Mouse (Mus musculus): ENCODE data around the gene Trim21.
A peak's percentile ranks its signal among the peaks of the same experiment; 100 is the strongest.

Trim21 gene

GRCm38 (mm10) chr7:102564999-102565997 is at the start of gene Trim21:
Gene Trim21, minus strand, starts transcription at chr7:102565486.
- DNase-seq (ENCODE audit: low spot score in 2 of 2), result peak; percentile 49 to 52

GRCm38 (mm10) chr7:102597378-102598031 is 32.2 kb upstream of the Trim21 start, which contains the start of gene Olfr552:
Gene Olfr552, plus strand, starts transcription at chr7:102597770.
- DNase-seq (ENCODE audit: low spot score in 2 of 2), result no peak

DNA sequence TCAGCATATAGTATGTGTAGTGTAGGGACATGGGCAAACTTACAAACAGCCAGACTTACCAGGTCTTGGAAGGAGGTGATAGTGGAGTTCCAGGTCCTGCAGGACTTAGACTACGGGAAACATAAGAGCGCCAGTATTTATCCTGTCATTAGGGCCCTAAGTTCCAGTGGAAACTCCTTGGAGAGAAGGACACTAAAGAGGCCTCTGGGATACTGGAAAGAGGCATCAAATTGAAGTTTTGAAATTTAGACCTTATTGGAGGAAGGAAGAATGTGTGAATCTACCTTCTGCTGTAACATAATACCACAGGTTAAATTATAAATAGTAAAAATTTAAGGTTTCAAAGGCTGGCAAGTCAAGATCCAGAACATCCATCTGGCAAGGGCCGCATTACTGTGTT is 26.5 kb upstream of the Trim21 start, which contains the start of gene Olfr551:
Gene Olfr551 (minus strand): TSS at position 101 of the 400 bp plus-strand sequence.
- DNase-seq (ENCODE audit: low spot score in 2 of 2), result no peak

GRCm38 (mm10) chr7:102575998-102576397 is 10.7 kb upstream of the Trim21 start:
- DNase-seq (ENCODE audit: low spot score in 2 of 2), result no peak

GRCm38 (mm10) chr7:102573174-102573830 is 8.0 kb upstream of the Trim21 start:
- DNase-seq (ENCODE audit: low spot score in 2 of 2), result no peak

GRCm38 (mm10) chr7:102571142-102571541 is 5.9 kb upstream of the Trim21 start, which contains the start of gene Olfr550:
Gene Olfr550, plus strand, starts transcription at chr7:102571442.
- peak in 1 of 2 experiments; percentile 9 for DNase-seq (ENCODE audit: low spot score in 2 of 2)

GRCm38 (mm10) chr7:102566219-102566618 is 933 bp upstream of the Trim21 start:
- DNase-seq (ENCODE audit: low spot score in 2 of 2), result no peak

DNA sequence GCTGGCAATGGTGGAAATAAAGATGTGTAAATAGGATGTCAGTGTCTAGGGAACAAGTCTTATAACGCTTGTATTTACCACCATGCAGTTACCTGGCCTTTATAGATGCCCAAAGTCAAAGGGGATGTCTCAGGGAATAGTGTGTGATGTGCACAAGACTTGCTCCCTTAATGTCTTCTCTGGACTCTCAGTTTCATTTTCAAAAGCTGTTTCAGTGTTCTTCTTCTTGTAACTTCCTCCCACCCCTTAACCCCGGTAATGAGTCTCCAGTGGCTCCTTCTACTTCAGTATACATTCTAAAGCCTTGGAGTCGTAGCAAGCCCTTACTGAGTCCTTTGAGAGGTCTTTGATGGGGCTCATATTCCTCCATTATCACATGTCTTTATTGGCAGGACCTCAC is 12.0 kb downstream of the Trim21 start:
- no peak for DNase-seq (ENCODE audit: low spot score in 2 of 2)

DNA sequence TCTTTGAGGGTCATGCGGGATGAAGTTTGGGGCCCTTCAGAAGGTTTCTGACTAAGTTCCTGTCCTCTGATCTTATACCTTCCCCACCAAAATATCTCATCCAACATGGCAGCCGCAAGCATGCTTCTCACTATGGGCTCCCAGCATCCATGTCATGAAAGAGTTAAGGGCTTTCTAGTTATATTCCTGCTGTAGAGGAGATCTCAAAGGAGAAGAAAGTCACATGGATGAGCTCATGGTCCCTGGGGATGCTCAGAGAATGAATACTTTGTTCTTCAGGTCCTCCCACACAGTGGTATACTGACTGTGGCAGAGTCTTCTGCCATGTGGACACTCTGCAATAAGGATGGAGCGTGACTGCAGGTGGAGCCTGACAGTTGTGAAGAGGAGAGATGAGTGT is 15.7 kb downstream of the Trim21 start, which contains the start of gene Olfr549:
Gene Olfr549 (plus strand): TSS at position 301 of the 400 bp plus-strand sequence.
- no peak for DNase-seq (ENCODE audit: low spot score in 2 of 2)

DNA sequence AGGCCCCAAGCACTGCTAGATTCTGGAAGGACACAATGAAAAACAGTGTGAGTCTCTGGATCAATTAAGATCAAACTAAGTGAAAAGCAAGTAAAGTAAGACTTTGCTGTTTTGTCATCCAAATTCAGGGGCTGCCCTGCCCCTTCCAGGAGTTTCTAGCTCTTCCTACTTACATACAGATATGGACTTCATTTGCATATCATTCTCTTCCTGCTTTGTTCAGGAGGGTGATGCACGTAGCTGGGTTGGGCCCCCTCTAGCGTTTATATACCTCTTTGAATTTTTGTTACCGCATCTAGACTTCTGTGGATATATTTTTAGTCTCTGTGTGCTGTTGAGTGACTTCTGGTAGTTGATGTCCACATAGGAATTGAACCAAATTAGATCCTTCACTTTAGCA is 24.0 kb downstream of the Trim21 start:
- no peak for DNase-seq (ENCODE audit: low spot score in 2 of 2)

- DNase-seq (ENCODE audit: low spot score in 2 of 2), result no peak
Measured at GRCm38 (mm10) chr7:102540596-102540995, 24.7 kb downstream of the Trim21 start, which contains the start of gene Olfr548-ps1. Gene Olfr548-ps1, plus strand, starts transcription at chr7:102540896.

DNA sequence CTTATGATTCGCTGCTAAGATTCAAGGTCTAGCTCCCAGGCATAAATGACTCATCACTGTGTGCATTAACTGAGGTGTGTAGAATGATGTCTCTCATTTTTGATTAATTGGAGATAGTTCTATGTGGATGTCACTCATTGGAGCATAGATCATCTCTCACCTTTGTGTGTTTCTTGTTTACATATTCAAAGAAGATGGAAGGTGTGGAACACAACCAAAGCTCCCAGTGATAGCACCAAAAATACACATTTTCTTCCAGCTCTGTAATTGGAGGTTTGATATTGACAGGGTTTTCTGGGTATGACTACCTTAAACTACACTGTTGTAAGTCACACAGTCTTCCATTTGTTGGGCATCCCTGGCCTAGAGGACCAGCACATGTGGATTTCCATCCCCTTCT is 30.8 kb downstream of the Trim21 start, which contains the start of gene Olfr547:
Gene Olfr547 (plus strand): TSS at position 301 of the 400 bp plus-strand sequence.
- no peak for DNase-seq (ENCODE audit: low spot score in 2 of 2)

- DNase-seq (ENCODE audit: low spot score in 2 of 2), result no peak
Measured at GRCm38 (mm10) chr7:102529052-102529451, 36.2 kb downstream of the Trim21 start.

DNA sequence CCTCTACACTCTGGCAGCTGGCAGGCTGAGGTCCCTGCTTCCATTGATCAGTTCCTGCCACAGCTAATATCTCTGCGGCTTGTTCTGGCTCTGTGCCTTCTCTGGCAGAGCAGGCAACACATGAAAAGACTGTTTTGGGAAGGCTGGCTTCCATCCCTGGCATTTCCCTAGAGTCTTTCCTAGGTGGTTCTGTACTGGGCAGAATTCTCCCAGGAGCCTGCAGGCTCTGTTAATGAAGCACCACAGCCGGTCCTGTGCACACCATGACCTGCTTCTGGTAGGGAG is 48.3 kb downstream of the Trim21 start:
- no peak for DNase-seq (ENCODE audit: low spot score in 2 of 2)

GRCm38 (mm10) chr7:102516261-102517050 is 48.8 kb downstream of the Trim21 start:
- no peak for DNase-seq (ENCODE audit: low spot score in 2 of 2)

- DNase-seq (ENCODE audit: low spot score in 2 of 2), result no peak
Measured at GRCm38 (mm10) chr7:102514144-102514543, 51.1 kb downstream of the Trim21 start.

DNA sequence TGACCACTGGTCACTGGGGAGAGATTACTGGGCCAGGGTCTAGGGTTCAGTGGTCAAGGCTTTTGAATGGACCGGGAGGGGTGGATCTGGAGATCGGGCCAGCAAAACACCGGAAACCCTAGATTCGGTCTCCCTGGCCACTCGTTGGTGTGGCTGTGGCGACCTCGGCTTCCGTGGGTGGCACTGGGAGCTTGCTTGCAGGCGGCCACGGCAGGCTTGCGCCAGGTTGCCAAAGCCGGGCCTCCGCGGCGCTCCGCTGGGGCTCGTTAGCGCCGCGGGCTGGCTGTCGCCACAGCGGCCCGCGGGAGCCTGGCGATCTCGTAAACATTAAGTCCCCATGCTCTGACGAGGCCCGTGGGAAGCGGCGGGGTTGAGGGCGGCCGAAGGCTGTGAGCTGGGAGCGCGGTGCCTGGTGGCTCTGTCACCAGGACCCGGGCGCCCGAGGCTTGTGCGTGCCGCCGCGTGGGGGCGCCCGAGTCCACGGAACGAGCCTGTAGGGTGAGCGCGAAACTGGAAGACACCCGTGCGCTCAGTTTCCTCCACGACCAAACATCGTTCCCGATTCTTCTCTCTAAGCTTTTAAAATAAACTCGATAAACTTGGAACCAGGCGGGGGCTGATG is 52.4 kb downstream of the Trim21 start:
- DNase-seq (ENCODE audit: low spot score in 2 of 2), result peak; percentile 86 to 87

DNA sequence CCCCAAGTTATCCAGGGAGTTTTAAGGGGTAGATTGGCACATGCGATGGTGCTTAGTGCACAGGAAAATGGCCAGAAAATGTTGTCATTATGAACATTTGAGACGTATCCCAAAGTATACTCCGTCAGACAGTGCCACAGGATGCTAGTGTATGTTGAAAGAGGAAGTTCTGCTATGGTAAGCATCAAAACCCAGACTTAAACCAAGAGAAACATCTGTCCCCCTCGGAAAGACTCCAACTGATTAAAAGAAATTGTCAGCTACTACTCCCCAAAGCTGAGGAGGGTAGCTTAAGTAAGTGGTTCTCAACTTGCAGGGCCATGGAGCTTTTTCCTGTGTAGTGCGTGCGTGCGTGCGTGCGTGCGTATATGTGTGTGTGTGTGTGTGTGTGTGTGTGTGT is 53.4 kb downstream of the Trim21 start:
- no peak for DNase-seq (ENCODE audit: low spot score in 2 of 2)

DNA sequence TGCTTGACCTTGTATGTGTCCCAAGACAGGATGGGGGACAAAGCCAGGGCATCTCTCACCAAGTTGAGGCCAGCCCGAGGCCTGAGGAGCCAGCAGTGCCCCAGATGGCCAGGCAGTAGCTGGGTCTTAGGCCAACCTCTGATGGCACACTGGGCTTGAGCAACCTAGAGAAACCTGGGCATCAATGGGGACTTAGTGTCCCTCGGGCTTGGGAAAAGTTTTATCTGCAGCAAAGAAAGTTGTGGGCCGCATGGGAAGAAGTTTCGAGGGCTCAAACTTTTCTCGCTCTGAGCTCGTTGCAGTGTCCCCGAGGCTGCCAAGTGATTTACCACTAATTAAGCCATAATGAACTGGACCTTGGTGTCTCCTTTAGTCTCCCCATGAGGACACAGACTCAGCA is 55.6 kb downstream of the Trim21 start:
- DNase-seq (ENCODE audit: low spot score in 2 of 2), result no peak

- no peak for DNase-seq (ENCODE audit: low spot score in 2 of 2)
Measured at GRCm38 (mm10) chr7:102508666-102509065, 56.6 kb downstream of the Trim21 start.

DNA sequence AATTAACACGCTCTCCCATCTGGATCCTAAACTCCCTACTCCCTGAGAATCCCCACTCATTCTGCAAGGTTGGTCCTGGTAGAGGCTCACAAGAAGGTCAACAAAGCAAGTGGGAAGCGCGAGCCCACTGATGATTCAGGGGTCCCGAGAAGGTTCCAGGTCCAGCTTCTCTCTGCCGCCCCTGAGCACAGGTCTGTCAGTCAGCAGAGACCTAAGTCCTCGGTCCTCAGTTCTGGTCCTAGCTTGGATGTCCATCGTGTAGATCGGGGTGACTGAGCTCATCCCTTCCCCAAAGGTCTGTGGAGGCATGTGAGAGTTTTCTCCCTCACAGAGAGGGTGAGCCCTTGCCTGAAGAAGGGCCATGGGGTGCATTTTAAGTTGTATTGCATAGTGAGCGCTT is 57.2 kb downstream of the Trim21 start:
- DNase-seq (ENCODE audit: low spot score in 2 of 2), result no peak

All from right cerebral cortex, adult 2 months (tissue).